Mouse (Mus musculus) neural tube, embryonic 14.5 days (tissue): ENCODE measurements around the gene Hist2h2ac. TPM values are rescaled to one million over a fixed set of nuclear protein-coding genes. Genes with fewer than 3 reads are reported as not detected.

Source experiments
- ATAC-seq: fragments of 200-750 bp; cut with Nextera tagmentation; 2 replicates; pipeline ENCODE4 v1.8.0; 2017; ENCODE audit warnings: low read depth, mild to moderate bottlenecking, moderate TSS enrichment, moderate library complexity
- H3K27ac ChIP-seq: fragments of 300-500 bp; sonication (generic); 2 replicates; pipeline ENCODE4 v1.5.1; 2014; ENCODE audit warnings: low read depth, mild to moderate bottlenecking, control low read depth, low read length, moderate library complexity, mixed read lengths
- H3K27me3 ChIP-seq: fragments of 300-500 bp; sonication (generic); 2 replicates; pipeline ENCODE4 v1.6.1; 2014; ENCODE audit warnings: low read length; ENCODE audit not compliant: control insufficient read depth, insufficient read depth
- H3K36me3 ChIP-seq: fragments of 300-500 bp; sonication (generic); 2 replicates; pipeline ENCODE4 v1.6.1; 2014; ENCODE audit warnings: low read length, mixed read lengths; ENCODE audit not compliant: control insufficient read depth, insufficient read depth
- H3K4me1 ChIP-seq: fragments of 300-500 bp; sonication (generic); 2 replicates; pipeline ENCODE4 v1.6.1; 2014; ENCODE audit warnings: low read length; ENCODE audit not compliant: control insufficient read depth, insufficient read depth
- H3K4me2 ChIP-seq: fragments of 300-500 bp; sonication (generic); 2 replicates; pipeline ENCODE4 v1.6.1; 2014; ENCODE audit warnings: mild to moderate bottlenecking, low read depth, low read length, control low read depth
- H3K4me3 ChIP-seq: fragments of 300-500 bp; sonication (generic); 2 replicates; pipeline ENCODE4 v1.5.1; 2014; ENCODE audit warnings: low read depth, low read length, control low read depth, mixed read lengths
- H3K9ac ChIP-seq: fragments of 300-500 bp; sonication (generic); replicated peaks from 2 replicates; pipeline ENCODE4 v1.6.1; 2014; ENCODE audit warnings: low read depth, mild to moderate bottlenecking, control low read depth, low read length, mixed read lengths
- H3K9me3 ChIP-seq: fragments of 300-500 bp; sonication (generic); 2 replicates; pipeline ENCODE4 v1.6.1; 2016; ENCODE audit warnings: low read length; ENCODE audit not compliant: control insufficient read depth
- WGBS: fragments of 180-500 bp; shearing (Covaris S2); extraction: QIAGEN DNeasy Blood & Tissue Kit; methylation state at CpG from one replicate; pipeline ENCODE4 v1.1.7; 2014; 5-methylcytosine and 5-hydroxymethylcytosine counted together
- polyA plus RNA-seq: library from polyadenylated mRNA; unstranded; fragments of >200 nt; fragmentation: Nextera tagmentation; extraction: Ambion mirVana; gene quantifications from 2 replicates; pipeline ENCODE4 v1.2.1, GENCODE M21; 2014

The Hist2h2ac gene
- polyA plus RNA-seq, 1 experiment from 2014 or later: 1.3 TPM

GRCm38 (mm10) chr3:96234914-96235313 is 14.2 kb upstream of the Hist2h2ac start:
- Histone ChIP-seq H3K4me2 (no peak overlapping the region), H3K27me3 (no peaks in the 10 kb centered on the region), H3K9me3 (no peaks in the 10 kb centered on the region), H3K9ac (no peak overlapping the region), H3K36me3 (no peaks in the 10 kb centered on the region), H3K4me1 (0 out of 2 replicates have a peak, but pooled peaks cover 3% of the 10 kb centered on the region), H3K27ac (no peak overlapping the region), H3K4me3 (no peak overlapping the region)
- WGBS: 91% methylated on average over 2 of the region's 2 CpGs
- no peak for ATAC-seq

DNA sequence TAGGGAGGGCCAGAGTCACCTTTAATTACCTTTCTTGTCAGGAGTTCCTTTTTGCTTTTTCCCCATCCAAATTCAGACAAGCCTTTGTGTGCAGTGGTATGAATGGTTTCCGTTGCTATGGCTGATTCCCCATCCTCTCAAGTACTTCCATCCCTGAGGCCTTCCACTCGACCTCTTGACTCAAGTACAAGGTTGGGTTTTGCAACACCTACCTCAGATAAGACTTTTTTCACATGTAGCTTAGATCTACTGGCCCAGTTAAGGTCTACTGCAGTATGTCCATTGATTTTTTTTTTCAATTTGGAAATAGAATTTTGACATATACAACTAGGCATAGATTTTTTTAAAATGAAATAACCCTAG is 11.1 kb upstream of the Hist2h2ac start:
- Histone ChIP-seq H3K4me1 (no peaks in the 10 kb centered on the region), H3K9ac (no peak overlapping the region)

GRCm38 (mm10) chr3:96230910-96231757 is 10.5 kb upstream of the Hist2h2ac start:
- H3K27me3 ChIP-seq: no peaks in the 10 kb centered on the region
- H3K4me3 ChIP-seq: no peak overlapping the region
- no peaks in the 10 kb centered on the region for H3K4me1 ChIP-seq
- H3K4me2 ChIP-seq: no peak overlapping the region
- no peak overlapping the region for H3K9ac ChIP-seq
- no peaks in the 10 kb centered on the region for H3K36me3 ChIP-seq
- no peak for ATAC-seq
- WGBS: 73% methylated on average over 4 of the region's 4 CpGs
- H3K27ac ChIP-seq: no peak overlapping the region
- no peaks in the 10 kb centered on the region for H3K9me3 ChIP-seq

More for the DNA sequence above, 11.1 kb upstream of the Hist2h2ac start:
- H3K27me3 ChIP-seq: no peaks in the 10 kb centered on the region
- no peak for ATAC-seq
- no peak overlapping the region for H3K4me3 ChIP-seq
- H3K4me2 ChIP-seq: no peak overlapping the region
- H3K36me3 ChIP-seq: no peaks in the 10 kb centered on the region
- no peak overlapping the region for H3K27ac ChIP-seq
- H3K9me3 ChIP-seq: no peaks in the 10 kb centered on the region
- WGBS: 65% methylated on average over 2 of the region's 2 CpGs

DNA sequence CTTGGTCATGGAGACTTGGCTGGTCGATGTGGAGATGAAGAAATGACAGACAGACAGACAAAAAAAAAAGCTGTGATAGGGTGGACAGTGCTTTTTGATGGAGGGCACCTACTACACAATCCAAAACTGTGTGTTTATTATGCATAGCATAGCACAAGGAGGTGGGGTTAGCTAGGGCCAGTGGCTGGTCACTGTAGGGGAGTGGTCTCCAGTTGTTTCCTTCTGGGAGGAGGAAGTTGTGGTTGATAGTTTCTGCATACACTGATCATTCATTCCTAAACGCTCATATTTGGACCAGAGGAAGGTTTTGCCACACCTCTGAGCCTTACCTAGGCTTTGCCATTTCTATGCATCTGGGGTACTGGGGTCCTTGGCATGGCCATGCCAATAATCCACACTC is 9.7 kb upstream of the Hist2h2ac start:
- Histone ChIP-seq H3K27ac (no peak overlapping the region), H3K4me2 (no peak overlapping the region), H3K9ac (no peak overlapping the region), H3K36me3 (no peaks in the 10 kb centered on the region), H3K27me3 (no peaks in the 10 kb centered on the region), H3K4me3 (no peak overlapping the region), H3K9me3 (no peaks in the 10 kb centered on the region), H3K4me1 (no peaks in the 10 kb centered on the region)
- 77% methylated on average over 2 of the region's 2 CpGs for WGBS
- ATAC-seq: no peak

GRCm38 (mm10) chr3:96228828-96229227 is 8.1 kb upstream of the Hist2h2ac start:
- Histone ChIP-seq H3K4me1 (no peaks in the 10 kb centered on the region), H3K9ac (no peak overlapping the region), H3K4me3 (no peak overlapping the region), H3K9me3 (no peaks in the 10 kb centered on the region), H3K27me3 (no peaks in the 10 kb centered on the region), H3K36me3 (no peaks in the 10 kb centered on the region), H3K4me2 (no peak overlapping the region), H3K27ac (no peak overlapping the region)
- 63% methylated on average over 2 of the region's 2 CpGs for WGBS
- ATAC-seq: no peak

DNA sequence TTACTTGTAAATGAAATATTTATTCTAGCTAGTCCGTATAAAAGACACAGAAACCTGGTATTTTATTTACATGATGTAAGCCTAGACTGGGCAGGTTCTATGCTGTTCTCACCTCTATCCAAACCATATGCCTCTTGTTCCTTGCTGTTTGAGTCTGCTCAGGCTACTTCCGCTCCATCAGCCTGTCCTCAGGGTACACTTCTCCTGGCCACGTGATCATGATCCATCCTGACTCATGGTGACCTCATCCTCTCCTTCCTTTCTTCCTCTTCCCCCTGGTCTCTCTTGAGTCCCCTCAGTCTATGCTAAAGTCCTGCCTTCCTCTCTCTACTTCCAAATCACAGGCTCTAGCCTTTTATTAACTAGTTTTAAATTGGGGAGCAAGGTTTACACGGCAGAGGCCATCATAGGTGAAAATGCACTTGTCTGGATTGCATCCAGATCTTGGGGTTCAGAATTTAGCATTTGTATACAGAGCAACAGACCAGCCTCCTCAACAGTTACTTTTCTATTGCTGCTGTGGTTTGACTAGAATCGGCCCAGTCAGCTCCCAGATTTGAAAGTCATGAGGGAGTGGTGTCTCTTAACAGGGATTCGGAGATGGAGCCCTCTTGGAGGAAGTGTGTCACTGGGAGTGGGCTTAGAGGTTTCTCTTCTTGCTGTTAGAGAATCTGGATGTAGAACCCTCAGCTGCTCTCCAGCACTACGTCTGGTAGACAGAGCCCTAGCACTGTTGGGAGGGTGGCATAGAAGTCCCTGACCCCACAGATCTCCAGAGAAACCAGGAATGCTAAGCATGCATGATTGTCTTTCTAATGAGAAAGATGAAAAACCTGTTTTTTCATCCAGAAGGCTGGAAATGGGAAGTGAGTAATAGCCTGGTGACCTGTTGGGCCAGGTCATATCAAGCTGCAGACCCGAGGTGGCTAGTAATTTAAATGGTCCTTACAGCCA is 6.3 kb upstream of the Hist2h2ac start:
- Histone ChIP-seq H3K27ac (no peak overlapping the region), H3K9ac (no peak overlapping the region), H3K4me3 (no peak overlapping the region), H3K4me1 (peaks cover 2% of the 10 kb centered on the region), H3K36me3 (no peaks in the 10 kb centered on the region), H3K4me2 (no peak overlapping the region), H3K9me3 (no peaks in the 10 kb centered on the region), H3K27me3 (no peaks in the 10 kb centered on the region)
- ATAC-seq: no peak
- 76% methylated on average over 8 of the region's 8 CpGs for WGBS

- H3K36me3 ChIP-seq: no peaks in the 10 kb centered on the region
- no peak overlapping the region; the same call in 1 of the 2 replicates for H3K9ac ChIP-seq
- H3K4me3 ChIP-seq: no peak overlapping the region
- H3K4me2 ChIP-seq: no peak overlapping the region
- H3K27me3 ChIP-seq: no peaks in the 10 kb centered on the region
- H3K9me3 ChIP-seq: no peaks in the 10 kb centered on the region
- peaks cover 10% of the 10 kb centered on the region for H3K4me1 ChIP-seq
- ATAC-seq: no peak
- WGBS: 11% methylated on average over 2 of the region's 2 CpGs
- no peak overlapping the region for H3K27ac ChIP-seq
Observed at GRCm38 (mm10) chr3:96225421-96225820, 4.7 kb upstream of the Hist2h2ac start.

GRCm38 (mm10) chr3:96222774-96223173 is 2.1 kb upstream of the Hist2h2ac start:
- H3K27ac ChIP-seq: no peak overlapping the region
- peak overlapping the region; percentile 83; the same call in 1 of the 2 replicates for H3K4me2 ChIP-seq
- H3K4me3 ChIP-seq: no peak overlapping the region
- H3K4me1 ChIP-seq: peaks cover 13% of the 10 kb centered on the region
- 92% methylated on average over 4 of the region's 4 CpGs for WGBS
- no peaks in the 10 kb centered on the region for H3K36me3 ChIP-seq
- H3K27me3 ChIP-seq: no peaks in the 10 kb centered on the region
- ATAC-seq: no peak
- no peak overlapping the region for H3K9ac ChIP-seq
- H3K9me3 ChIP-seq: no peaks in the 10 kb centered on the region

DNA sequence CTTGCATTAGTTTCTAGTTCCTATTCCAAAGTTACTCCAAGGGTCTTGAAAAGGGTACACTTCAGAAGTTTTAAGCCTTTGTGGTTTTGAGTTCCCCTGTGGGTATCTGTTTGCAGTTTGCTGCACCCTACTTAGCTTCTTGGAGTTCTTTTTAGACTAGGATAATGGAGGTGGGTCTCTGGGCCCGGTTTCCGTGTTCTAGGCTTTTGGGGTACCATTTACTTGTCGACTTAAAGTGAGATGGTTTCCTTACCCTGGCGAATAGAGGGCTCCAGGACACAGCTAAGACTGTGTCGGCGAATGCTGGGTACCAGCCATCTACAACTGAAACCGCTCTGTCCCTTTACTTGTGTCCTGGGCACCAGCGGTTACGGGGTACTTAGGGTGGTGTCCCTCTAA is 959 bp upstream of the Hist2h2ac start:
- H3K36me3 ChIP-seq: no peaks in the 10 kb centered on the region
- peak overlapping the region; percentile 95 for H3K27ac ChIP-seq
- no peaks in the 10 kb centered on the region for H3K27me3 ChIP-seq
- peaks cover 13% of the 10 kb centered on the region for H3K4me1 ChIP-seq
- H3K4me2 ChIP-seq: peak overlapping the region; percentile 83
- H3K9ac ChIP-seq: peak overlapping the region; percentile 54
- WGBS: 16% methylated on average over 9 of the region's 9 CpGs
- ATAC-seq: no peak
- peak overlapping the region; percentile 48 for H3K4me3 ChIP-seq
- H3K9me3 ChIP-seq: no peaks in the 10 kb centered on the region
